Mouse (Mus musculus): ENCODE measurements at regions not wholly inside any gene's neighbourhood (a gene's known extent, or its start where the extent isn't known, plus 50 kb on each side); places are given as distances from the start of the nearest gene placed in this dataset.

DNA sequence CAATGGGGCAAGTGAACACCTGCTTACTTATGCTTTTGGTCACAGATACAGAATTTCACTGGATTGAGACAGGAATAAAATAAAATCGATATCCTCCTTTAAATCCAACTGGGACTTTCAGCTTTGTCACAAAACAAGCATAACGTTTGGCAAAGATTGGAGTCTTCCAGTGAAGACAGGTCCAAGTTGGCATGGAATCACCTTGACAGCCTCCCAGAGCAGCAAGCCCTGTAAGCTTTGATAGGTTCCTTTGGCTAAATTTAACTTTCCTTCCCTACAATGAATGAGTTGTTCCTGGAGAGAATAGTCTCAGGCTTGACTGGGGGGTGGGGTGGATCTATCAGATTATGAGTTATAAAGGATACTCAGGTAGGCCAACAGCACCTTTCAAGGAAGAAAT is 302.1 kb upstream of the Epha3 start:
- H3K27ac ChIP-seq (replicated peaks; ENCODE audit: low read depth, low read length), result no peak overlapping the region
- WGBS, result 84% methylated on average over 2 of the region's 2 CpGs
- DNase-seq (ENCODE audit: low spot score) (no peak), ATAC-seq (ENCODE audit: low FRiP score, low read depth) (no peak)
- no peaks in the 10 kb centered on the region for H3K27me3 ChIP-seq (ENCODE audit: control insufficient read depth, insufficient read depth, low read length)
- 0 out of 2 replicates have a peak, but pooled peaks cover 4% of the 10 kb centered on the region for H3K4me1 ChIP-seq (ENCODE audit: control insufficient read depth, insufficient read depth, low read length)
- H3K36me3 ChIP-seq (ENCODE audit: control insufficient read depth, insufficient read depth, low read length), result no peaks in the 10 kb centered on the region
- H3K4me3 ChIP-seq (replicated peaks; ENCODE audit: low read length), result no peak overlapping the region
- H3K9me3 ChIP-seq (ENCODE audit: control insufficient read depth, low read length), result no peaks in the 10 kb centered on the region
- H3K9ac ChIP-seq (ENCODE audit: low read depth, low read length, severe bottlenecking), result no peak overlapping the region
- H3K4me2 ChIP-seq (replicated peaks; ENCODE audit: low read depth, low read length, severe bottlenecking), result no peak overlapping the region
- TF ChIP-seq POLR2A (IDR thresholded peaks at IDR 0.05; ENCODE audit: borderline replicate concordance, extremely low read depth, insufficient read depth, insufficient read length), result no peak

DNA sequence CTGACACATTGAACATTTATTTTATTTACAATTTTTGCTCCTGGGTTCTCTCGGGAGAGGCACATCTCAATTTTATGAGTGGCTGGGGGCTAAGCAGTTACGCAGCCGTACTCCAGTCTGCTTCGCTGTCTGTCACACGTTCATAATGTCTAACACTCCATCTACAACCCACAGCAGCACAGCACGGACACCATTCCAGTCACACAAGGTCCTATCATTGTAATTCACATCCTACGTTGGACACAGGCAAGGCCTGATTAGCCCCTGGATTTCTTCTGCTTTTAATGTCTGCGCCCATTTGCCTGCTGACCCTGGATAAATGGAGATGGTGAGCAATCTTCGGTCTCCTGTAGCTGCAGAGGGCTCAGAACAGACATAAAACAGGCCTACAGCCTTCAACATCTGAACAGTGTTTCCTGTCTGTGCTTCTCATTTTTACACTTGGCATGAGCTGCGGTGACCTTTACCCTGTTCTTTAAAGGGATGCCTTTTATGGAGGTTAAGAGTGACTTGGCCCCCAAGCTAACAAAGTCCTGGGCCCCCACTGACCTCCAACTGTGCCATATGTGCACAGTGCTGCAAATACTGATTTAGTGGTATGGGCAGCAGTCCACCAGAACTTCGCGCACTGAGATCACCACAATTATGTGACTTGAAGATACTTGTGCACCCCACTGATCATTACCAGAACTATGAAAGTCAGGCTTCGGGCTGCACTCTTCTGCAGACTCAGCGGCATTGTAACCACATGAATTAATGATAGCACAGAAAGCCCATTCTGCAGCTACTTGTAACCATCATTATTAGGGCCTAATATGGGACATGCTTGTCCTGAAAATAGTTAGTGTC is 281.9 kb upstream of the Epha3 start:
- TF ChIP-seq POLR2A (IDR thresholded peaks at IDR 0.05; ENCODE audit: borderline replicate concordance, extremely low read depth, insufficient read depth, insufficient read length), result no peak
- peak; percentile 9 for DNase-seq (ENCODE audit: low spot score)
- 20% methylated on average over 14 of the region's 14 CpGs for WGBS
- H3K27me3 ChIP-seq (ENCODE audit: control insufficient read depth, insufficient read depth, low read length), result no peaks in the 10 kb centered on the region
- peaks cover 8% of the 10 kb centered on the region for H3K4me1 ChIP-seq (ENCODE audit: control insufficient read depth, insufficient read depth, low read length)
- H3K9ac ChIP-seq (ENCODE audit: low read depth, low read length, severe bottlenecking), result no peak overlapping the region
- no peak overlapping the region for H3K4me2 ChIP-seq (replicated peaks; ENCODE audit: low read depth, low read length, severe bottlenecking)
- ATAC-seq (ENCODE audit: low FRiP score, low read depth), result 0 out of 2 replicates have a peak, but pooled peaks have one; percentile 55
- H3K9me3 ChIP-seq (ENCODE audit: control insufficient read depth, low read length), result no peaks in the 10 kb centered on the region
- H3K27ac ChIP-seq (replicated peaks; ENCODE audit: low read depth, low read length), result no peak overlapping the region
- no peaks in the 10 kb centered on the region for H3K36me3 ChIP-seq (ENCODE audit: control insufficient read depth, insufficient read depth, low read length)
- no peak overlapping the region for H3K4me3 ChIP-seq (replicated peaks; ENCODE audit: low read length)

Measured in limb, embryonic 14.5 days (tissue).